Mouse (Mus musculus) lung, postnatal 14 days (tissue): ENCODE measurements around the gene Tmem217.
"Not testable (repeated sequence)": the region's sequence is repeated elsewhere in the genome, so short reads cannot be mapped to it uniquely, and the experiment has no call there.

ENCODE experiments used
- DNase-seq: peaks from one replicate; pipeline ENCODE4 v3.0.0; 2021

Gene Tmem217

DNA sequence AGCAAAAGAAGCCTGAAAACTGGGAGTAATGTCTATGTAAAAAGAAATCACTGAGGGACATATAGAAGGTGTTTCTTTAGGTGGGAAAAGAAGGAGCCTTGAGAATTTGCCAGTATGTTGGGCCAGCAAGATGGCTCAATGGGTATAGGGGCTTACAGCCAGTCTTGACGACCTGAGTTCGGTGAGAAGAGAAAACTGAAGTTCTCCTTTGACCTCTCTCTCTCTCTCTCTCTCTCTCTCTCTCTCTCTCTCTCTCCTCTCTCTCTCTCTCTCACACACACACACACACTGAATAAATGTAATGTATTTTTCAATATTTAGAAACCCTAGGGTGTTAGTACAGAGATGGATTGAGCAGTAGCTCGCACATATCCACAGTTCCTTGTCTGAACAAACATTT is 3.7 kb downstream of the Tmem217 start:
- DNase-seq: no peak

- no peak for DNase-seq
These were observed 6.9 kb downstream of the Tmem217 start for GRCm38 (mm10) chr17:29545241-29545640.

DNA sequence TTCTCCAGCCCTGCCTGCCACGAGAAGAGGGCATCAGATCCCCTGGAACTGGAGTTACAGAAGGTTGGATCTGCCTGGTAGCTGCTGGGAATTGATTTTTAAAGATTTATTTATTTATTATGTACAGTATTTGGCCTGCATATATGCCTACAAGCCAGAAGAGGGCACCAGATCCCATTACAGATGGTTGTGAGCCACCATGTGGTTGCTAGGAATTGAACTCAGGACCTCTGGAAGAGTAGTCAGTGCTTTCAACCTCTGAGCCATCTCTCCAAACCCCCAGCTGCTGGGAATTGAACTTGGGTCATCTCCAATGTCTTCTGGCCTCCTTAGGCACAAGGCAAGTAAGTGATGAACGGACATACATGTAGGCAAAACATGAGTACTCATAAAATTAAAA is 8.1 kb downstream of the Tmem217 start:
- no peak for DNase-seq

- DNase-seq: no peak
These were observed 9.1 kb downstream of the Tmem217 start for GRCm38 (mm10) chr17:29542831-29543690.

- peak; percentile 77 for DNase-seq
These were observed 10.8 kb downstream of the Tmem217 start for GRCm38 (mm10) chr17:29541419-29541818.

DNA sequence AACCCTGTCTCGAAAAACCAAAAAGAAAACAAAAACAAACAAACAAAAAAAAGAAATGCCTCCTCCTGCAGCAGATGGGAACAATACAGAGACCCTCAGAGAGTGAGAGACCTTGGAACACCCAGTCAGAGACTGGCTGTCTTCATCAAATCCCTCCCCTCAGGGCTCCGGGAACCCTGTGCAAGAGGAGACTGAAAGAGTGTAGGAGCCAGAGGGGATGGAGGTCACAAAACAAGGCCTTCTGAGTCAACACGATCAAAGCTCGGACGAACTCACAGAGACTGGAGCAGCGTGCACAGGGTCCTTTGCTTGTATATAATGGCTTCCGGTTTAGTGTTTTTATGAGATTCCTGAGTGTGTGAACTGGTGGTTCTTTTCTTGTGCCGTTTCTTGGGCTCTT is 11.8 kb downstream of the Tmem217 start:
- DNase-seq: no peak

DNA sequence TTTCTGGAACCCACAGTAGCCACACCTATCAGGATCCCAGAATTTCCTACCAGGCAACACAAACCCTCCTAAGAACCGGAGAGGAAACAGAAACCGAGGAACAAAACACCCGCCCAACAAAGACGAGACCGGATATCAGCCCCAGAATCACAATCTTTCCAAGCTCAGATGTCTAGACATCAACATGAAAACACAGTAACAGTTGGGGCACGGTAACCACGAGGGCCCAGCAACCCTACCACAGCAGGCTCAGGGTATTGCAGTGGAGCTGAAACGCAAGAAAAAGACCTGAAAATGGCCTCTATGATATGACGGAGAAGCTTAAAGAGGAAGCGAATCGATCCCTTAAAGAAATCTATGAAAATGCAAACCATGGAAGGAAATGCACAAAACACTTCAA is 18.3 kb downstream of the Tmem217 start:
- DNase-seq: no peak

DNA sequence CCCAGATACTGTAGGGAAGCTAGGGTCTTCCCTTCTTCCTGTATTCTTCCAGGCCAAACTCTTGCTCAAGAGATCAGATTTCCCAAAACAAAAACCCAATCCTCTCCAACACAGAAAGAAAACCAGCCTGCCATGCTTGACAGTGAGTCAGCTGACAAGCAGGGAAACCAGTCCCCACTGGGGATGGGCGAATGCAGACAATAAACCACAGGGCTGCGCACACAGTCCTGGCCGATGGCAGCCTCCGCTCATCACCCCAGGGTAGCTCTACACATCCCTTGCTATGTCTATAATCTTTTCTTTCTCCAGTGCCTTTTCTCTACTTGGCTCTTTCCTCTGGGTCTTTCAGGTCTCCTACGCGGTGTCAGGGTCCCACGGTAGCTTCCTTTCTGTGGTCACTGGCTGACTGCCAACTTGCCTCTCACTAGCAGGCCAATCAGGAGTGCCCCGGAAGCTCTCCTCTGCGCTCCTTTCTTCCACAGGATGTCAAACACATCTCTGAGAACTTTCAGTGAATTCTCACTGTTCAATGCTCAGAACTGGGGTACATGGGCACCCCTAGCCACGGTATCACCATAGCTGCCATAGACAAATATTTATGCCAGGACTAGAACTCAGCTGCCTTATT is 20.3 kb downstream of the Tmem217 start:
- peak; percentile 14 for DNase-seq

- DNase-seq: no peak
These were observed 20.9 kb downstream of the Tmem217 start for GRCm38 (mm10) chr17:29531278-29531677.

- DNase-seq: no peak
These were observed 21.7 kb downstream of the Tmem217 start for GRCm38 (mm10) chr17:29530508-29530907.

GRCm38 (mm10) chr17:29528568-29529187 is 23.5 kb downstream of the Tmem217 start:
- peak; percentile 22 for DNase-seq

- DNase-seq: no peak
These were observed 26.6 kb downstream of the Tmem217 start for GRCm38 (mm10) chr17:29525613-29526012.

GRCm38 (mm10) chr17:29519731-29520130 is 32.5 kb downstream of the Tmem217 start:
- no peak for DNase-seq

DNA sequence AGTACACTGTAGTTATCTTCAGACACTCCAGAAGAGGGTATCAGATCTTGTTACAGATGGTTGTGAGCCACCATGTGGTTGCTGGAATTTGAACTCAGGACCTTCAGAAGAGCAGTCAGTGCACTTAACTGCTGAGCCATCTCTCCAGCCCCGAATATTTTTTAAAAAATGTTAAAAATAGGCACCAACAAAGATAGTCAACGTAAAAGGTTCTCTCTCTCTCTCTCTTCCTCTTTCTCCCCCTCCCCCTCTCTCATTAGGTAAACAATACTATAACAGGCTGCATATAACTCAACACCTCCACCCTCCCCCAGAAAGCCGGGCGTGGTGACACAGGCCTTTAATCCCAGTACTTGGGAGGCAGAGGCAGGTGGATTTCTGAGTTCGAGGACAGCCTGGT is 33.5 kb downstream of the Tmem217 start:
- DNase-seq: not testable (repeated sequence)

- peak; percentile 85 for DNase-seq
These were observed 37.8 kb downstream of the Tmem217 start for GRCm38 (mm10) chr17:29514435-29514834.

- peak; percentile 78 for DNase-seq
These were observed 39.0 kb downstream of the Tmem217 start for GRCm38 (mm10) chr17:29513044-29513730.

- DNase-seq: no peak
These were observed 41.5 kb downstream of the Tmem217 start for GRCm38 (mm10) chr17:29510691-29511090.

DNA sequence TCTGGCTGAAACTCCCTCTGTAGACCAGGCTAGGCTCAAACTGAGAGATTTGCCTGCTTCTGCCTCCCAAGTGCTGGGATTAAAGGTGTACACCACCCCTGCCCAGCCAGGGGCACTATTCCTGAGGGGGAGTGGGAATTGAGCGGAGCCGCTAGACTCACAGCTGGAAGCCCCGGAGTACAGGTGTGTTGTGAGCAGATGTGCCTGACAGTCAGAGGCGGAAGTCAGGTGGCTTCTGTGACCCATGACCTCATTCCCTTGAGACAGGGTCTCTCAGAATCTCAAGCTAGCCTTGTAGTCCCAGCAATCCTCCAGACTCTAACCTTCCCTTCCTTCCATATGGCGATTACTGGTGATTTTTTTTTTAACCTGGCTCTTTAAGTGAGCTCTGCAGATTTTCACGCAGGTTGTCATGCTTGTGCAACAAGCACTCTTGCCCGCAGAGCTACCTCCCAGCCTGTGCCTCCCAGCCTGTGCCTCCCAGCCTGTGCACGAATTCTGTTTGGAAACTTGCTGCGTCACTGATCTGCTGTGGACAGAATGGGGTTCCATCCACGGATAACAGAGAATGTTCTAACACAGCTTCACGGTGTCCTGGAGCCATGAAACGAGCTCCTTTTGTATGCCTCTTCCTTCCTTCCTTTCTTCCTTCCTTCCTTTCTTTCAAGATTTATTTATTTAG is 43.1 kb downstream of the Tmem217 start:
- no peak for DNase-seq

GRCm38 (mm10) chr17:29503700-29504099 is 48.5 kb downstream of the Tmem217 start:
- no peak for DNase-seq

DNA sequence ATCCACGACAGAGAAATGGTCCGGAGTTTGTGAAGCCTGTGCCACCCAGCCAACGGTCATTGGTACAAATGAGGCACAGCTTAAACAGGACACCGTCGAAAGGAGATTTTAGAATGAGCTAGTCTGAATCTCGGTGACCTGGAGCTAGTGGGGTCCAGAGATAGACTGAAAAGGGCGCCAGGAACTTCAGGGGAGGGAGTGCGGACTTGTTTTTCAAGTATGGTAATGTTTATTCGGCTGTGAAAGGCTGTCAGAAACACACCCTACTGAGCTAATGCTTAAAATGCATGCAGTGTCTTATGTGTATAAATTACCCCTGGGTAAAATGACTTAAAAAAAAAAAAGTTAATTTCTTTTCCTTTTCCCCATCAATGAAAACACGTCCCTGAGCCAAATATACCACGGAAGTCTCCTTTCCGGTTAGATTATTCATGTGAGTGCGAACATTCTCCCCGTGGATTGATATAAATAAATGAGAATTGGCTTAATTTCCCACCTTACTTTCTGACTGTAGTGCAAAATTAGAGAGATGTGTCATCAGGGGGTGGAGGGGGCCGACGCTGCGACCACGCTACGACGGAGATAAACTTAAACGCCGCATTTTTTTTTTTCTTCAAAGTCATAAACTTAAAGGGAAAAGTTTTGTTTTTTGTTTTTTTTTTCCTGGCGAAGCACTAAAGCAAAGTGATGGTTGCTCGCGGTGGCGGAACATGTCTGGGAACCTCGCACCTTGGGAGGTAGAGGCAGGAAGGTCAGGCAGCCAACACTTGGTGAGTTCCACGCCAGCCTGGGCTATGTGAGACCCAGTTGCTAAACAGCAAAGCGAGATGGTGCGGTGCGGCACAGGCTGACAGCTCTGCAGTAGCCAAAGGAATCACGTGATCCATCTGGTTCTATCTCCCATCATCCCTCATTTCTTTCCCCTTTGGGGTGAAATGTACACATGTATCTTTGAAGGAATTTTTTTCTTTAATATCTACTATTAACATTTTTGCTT is 49.2 kb downstream of the Tmem217 start:
- no peak for DNase-seq

GRCm38 (mm10) chr17:29502005-29502668 is 50.0 kb downstream of the Tmem217 start:
- DNase-seq: no peak
